Mouse (Mus musculus) liver, embryonic 14.5 days (tissue): ENCODE measurements around the gene Snta1. TPM values are rescaled to one million over a fixed set of nuclear protein-coding genes. Genes with fewer than 3 reads are reported as not detected.

ENCODE experiments used
- ATAC-seq: fragments of 200-750 bp; cut with Nextera tagmentation; 2 replicates; pipeline ENCODE4 v1.8.0; 2017; ENCODE audit warnings: moderate number of reproducible peaks, mild to moderate bottlenecking, moderate library complexity; ENCODE audit not compliant: insufficient read depth
- DNase-seq, 3 experiments: peaks; one replicate each; pipeline ENCODE4 v3.0.0-alpha.2; 2012 to 2013; ENCODE audit warnings: low read depth in 3 of 3, low spot score in 3 of 3
- H3K27ac ChIP-seq: fragments of 300-500 bp; sonication (generic); 2 replicates; pipeline ENCODE4 v1.5.1; 2014; ENCODE audit warnings: moderate library complexity, mild to moderate bottlenecking, control low read depth, inconsistent platforms
- H3K27me3 ChIP-seq: fragments of 300-500 bp; sonication (generic); 2 replicates; pipeline ENCODE4 v1.6.1; 2014; ENCODE audit warnings: mild to moderate bottlenecking, low read length, moderate library complexity; ENCODE audit not compliant: control insufficient read depth, insufficient read depth
- H3K36me3 ChIP-seq: fragments of 300-500 bp; sonication (generic); replicated peaks from 2 replicates; pipeline ENCODE4 v1.6.1; 2014; ENCODE audit warnings: low read depth; ENCODE audit not compliant: control insufficient read depth, insufficient read depth
- H3K4me1 ChIP-seq, 2 experiments: fragments of 200-500 bp in 1 of 2; fragments of 300-500 bp in 1 of 2; sonication (generic) in 1 of 2; replicated peaks; 2 replicates each; pipeline ENCODE4 v1.6.1; 2012 to 2014; ENCODE audit warnings: antibody characterized with exemption in 1 of 2, inconsistent platforms in 1 of 2, low read length in 1 of 2; ENCODE audit not compliant: control insufficient read depth in 2 of 2, insufficient read depth in 2 of 2
- H3K4me2 ChIP-seq: fragments of 300-500 bp; sonication (generic); 2 replicates; pipeline ENCODE4 v1.6.1; 2014; ENCODE audit warnings: low read depth, mild to moderate bottlenecking, control low read depth, moderate library complexity
- H3K4me3 ChIP-seq, 2 experiments: fragments of 200-500 bp in 1 of 2; fragments of 300-500 bp in 1 of 2; sonication (generic) in 1 of 2; 2 replicates each; pipeline ENCODE4 v1.5.1; 2012 to 2014; ENCODE audit warnings: low read depth in 2 of 2, low read length in 2 of 2, mild to moderate bottlenecking in 2 of 2, control low read depth in 1 of 2, inconsistent platforms in 1 of 2, moderate library complexity in 1 of 2; ENCODE audit not compliant: insufficient read depth in 1 of 2
- H3K9ac ChIP-seq: fragments of 300-500 bp; sonication (generic); replicated peaks from 2 replicates; pipeline ENCODE4 v1.6.1; 2014; ENCODE audit warnings: mild to moderate bottlenecking, control low read depth, moderate library complexity
- H3K9me3 ChIP-seq: fragments of 300-500 bp; sonication (generic); 2 replicates; pipeline ENCODE4 v1.6.1; 2016; ENCODE audit warnings: low read length, mixed read lengths; ENCODE audit not compliant: control insufficient read depth
- CTCF ChIP-seq: IDR thresholded peaks from 2 replicates; pipeline ENCODE4 v1.5.1; 2016; ENCODE audit warnings: antibody characterized with exemption, low read depth, control low read depth
- EP300 ChIP-seq: IDR thresholded peaks from 2 replicates; pipeline ENCODE4 v1.6.1; 2016; ENCODE audit warnings: antibody characterized with exemption, low read depth
- WGBS: fragments of 180-500 bp; shearing (Covaris S2); extraction: QIAGEN DNeasy Blood & Tissue Kit; methylation state at CpG from one replicate; pipeline ENCODE4 v1.1.7; 2014; ENCODE audit not compliant: insufficient replicate concordance; 5-methylcytosine and 5-hydroxymethylcytosine counted together
- polyA plus RNA-seq, 2 experiments: library from polyadenylated mRNA; depleted of rRNA in 1 of 2; stranded (reverse) in 1 of 2; unstranded in 1 of 2; fragments of >200 nt; fragmentation: Nextera tagmentation in 1 of 2; extraction: Ambion mirVana in 1 of 2; gene quantifications; 2 replicates each; pipeline versions ENCODE4 v1.2.1 to v1.2.3; 2012 to 2014

The Snta1 gene
- polyA plus RNA-seq, 2 experiments, result 0.70 to 1.6 TPM

DNA sequence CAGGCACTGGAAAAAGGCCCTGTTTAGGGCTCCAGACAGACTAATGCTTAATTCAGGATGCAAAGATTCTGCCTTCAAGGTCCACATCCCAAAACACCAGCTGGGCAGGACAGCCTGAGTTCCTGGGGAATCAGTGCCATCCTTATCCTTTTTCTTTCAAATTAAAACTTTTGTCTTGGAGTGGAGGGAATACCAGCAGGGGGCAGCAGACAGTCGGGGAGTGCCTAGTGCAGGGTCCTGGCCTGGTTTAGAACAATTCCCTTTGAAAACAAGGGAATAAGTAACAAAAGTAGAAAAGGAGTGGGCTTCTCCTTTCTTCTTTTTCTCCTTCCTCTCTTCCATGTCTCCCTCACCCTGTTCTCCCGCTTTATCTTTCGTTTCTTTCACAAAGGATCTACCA is 9.2 kb upstream of the Snta1 start:
- DNase-seq, result no peak
- Histone ChIP-seq H3K27ac (no peak overlapping the region), H3K4me2 (no peak overlapping the region), H3K27me3 (no peaks in the 10 kb centered on the region), H3K4me3 (no peak overlapping the region), H3K36me3 (no peaks in the 10 kb centered on the region), H3K4me1 (no peaks in the 10 kb centered on the region), H3K9me3 (no peaks in the 10 kb centered on the region), H3K9ac (no peak overlapping the region)
- WGBS, result 30% methylated on average over 3 of the region's 3 CpGs
- peak; percentile 84 for TF ChIP-seq CTCF
- TF ChIP-seq EP300, result no peak
- no peak for ATAC-seq

DNA sequence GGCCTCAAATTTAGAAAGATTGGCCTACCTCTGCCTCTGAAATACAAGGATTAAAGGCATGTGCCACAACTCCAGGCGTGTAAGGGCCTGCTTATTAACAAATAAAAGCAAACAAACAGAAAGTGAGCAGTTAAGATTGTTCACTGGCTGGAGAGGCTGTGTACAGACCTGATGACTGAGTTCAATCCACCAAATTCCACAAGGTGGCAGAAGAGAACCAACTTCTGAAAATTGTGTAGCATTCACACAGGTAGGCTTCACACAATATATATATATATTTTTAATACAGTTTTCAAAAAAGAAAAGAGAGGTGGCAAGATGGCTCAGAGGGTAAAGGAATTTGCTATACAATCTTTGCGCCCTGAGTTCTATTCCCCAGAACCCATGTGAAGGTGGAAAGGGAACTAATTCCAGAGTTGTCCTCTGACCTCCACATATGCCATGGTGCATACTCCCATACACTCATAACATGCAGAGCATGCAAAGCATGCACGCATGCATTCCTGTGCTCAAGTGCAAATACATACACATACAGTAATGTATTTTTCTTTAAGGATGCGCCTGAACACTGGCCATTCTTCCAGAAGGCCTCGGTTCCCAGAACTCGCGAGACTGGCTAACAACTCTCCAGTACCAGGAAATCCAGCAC is 4.2 kb upstream of the Snta1 start:
- 60% methylated on average over 7 of the region's 7 CpGs for WGBS
- TF ChIP-seq EP300 (no peak), CTCF (peak; percentile 51)
- no peak overlapping the region for H3K27ac ChIP-seq
- no peak overlapping the region for H3K4me2 ChIP-seq
- DNase-seq (peak in 1 of 3 experiments; percentile 16), ATAC-seq (no peak)
- peaks cover 14% of the 10 kb centered on the region for H3K27me3 ChIP-seq
- no peaks in the 10 kb centered on the region for H3K9me3 ChIP-seq
- H3K4me1 ChIP-seq, result peaks cover 3 to 5% of the 10 kb centered on the region in 2 experiments
- H3K36me3 ChIP-seq, result no peaks in the 10 kb centered on the region
- H3K9ac ChIP-seq, result no peak overlapping the region
- H3K4me3 ChIP-seq, result no peak overlapping the region

DNA sequence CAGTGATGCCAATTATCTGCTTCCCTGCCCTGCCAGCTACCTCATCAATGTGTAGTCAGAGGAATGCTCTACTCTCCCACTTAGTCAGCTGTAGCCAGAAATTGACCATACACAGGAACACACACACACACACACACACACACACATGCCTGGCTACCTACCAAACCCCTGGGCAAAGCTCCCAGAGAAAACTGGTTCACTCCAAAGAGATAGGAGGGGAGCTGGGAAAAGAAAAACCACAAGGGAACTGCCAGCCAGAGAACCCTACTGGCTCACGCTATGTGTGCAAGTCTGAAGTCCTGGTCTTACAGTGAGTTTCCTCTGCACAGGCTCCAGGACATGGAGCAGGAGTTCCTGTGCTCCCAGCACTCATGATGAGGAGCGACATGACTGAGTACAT is 2.5 kb upstream of the Snta1 start:
- ATAC-seq (no peak), DNase-seq (no peak)
- no peaks in the 10 kb centered on the region for H3K36me3 ChIP-seq
- H3K9me3 ChIP-seq, result no peaks in the 10 kb centered on the region
- H3K9ac ChIP-seq, result no peak overlapping the region
- H3K27ac ChIP-seq, result no peak overlapping the region
- no peak for TF ChIP-seq CTCF
- TF ChIP-seq EP300, result no peak
- H3K4me3 ChIP-seq, result no peak overlapping the region
- H3K27me3 ChIP-seq, result peaks cover 17% of the 10 kb centered on the region
- H3K4me1 ChIP-seq, result peaks cover 3 to 5% of the 10 kb centered on the region in 2 experiments
- 57% methylated on average over 2 of the region's 2 CpGs for WGBS
- no peak overlapping the region for H3K4me2 ChIP-seq

DNA sequence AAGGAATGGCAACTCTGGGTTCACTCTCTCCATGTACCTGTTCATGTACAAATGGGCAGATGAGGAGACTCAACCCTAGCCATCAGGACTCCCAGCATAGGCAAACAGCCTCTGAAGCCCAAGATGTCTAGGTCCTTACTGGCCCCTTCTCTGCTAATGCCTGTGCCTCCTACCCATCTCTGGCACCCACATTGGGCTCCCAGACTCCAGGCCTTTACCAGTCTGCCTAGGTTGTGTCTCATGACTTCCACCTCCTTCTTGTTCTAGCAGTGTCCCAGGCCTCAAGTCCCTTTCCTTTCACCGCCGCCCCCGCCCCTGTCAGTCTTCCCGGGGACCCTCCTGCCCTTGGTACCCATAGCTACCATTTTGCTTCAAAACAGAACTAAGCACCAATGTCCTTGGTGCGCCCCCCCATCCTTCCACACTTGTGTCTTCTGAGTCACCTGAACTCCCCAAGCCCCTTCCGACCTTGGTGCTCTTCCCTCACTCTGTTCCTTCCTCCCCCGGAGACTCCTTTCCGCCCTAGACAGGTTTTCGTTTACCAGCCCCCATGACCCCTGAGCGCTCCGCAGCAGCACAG is 746 bp downstream of the Snta1 start:
- H3K27ac ChIP-seq, result no peak overlapping the region
- peaks cover 17% of the 10 kb centered on the region for H3K27me3 ChIP-seq

DNA sequence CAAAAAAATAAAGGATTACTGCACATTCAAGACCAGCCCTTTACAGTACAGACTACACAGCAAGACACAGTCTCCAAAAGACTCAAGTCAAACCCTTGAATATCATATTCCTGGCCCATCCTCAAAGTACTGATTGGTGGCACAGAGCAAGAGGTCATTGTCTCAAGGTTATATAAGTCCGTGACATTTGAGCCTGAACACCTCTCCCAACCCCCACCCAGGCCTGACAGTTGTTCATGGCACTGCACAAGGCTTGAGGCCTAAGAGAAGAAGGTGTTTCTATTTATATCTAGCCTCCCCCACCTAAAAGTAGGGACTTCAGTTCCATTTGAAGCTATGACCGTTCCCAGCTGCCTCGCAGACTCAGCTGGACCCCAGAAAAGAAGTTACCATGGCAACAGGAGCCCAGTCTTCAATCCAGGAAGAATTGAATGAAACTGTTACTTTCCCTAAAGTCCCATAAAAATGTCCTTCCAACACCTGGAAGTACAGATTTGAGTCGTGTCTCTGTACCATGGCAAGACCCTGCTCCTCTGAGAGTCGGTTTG is 2.4 kb downstream of the Snta1 start:
- Histone ChIP-seq H3K4me2 (no peak overlapping the region), H3K4me3 (no peak overlapping the region), H3K9me3 (no peaks in the 10 kb centered on the region), H3K9ac (no peak overlapping the region), H3K27ac (no peak overlapping the region), H3K4me1 (peaks cover 3 to 5% of the 10 kb centered on the region in 2 experiments), H3K27me3 (peaks cover 17% of the 10 kb centered on the region), H3K36me3 (no peaks in the 10 kb centered on the region)
- ATAC-seq, result no peak
- 54% methylated on average over 5 of the region's 5 CpGs for WGBS
- TF ChIP-seq CTCF, result no peak
- TF ChIP-seq EP300, result no peak
- no peak for DNase-seq

More for the DNA sequence above, 746 bp downstream of the Snta1 start:
- no peak for TF ChIP-seq CTCF
- no peak for TF ChIP-seq EP300
- WGBS, result 36% methylated on average over 11 of the region's 11 CpGs
- H3K4me2 ChIP-seq, result peak overlapping the region; percentile 83
- peaks cover 3 to 5% of the 10 kb centered on the region in 2 experiments for H3K4me1 ChIP-seq
- DNase-seq (no peak), ATAC-seq (no peak)
- H3K36me3 ChIP-seq, result no peaks in the 10 kb centered on the region
- peak overlapping the region; percentile 47 to 66 for H3K4me3 ChIP-seq
- no peaks in the 10 kb centered on the region for H3K9me3 ChIP-seq
- H3K9ac ChIP-seq, result peak overlapping the region; percentile 58
